Mouse (Mus musculus) forebrain, embryonic 13.5 days (tissue): ENCODE measurements at regions not wholly inside any gene's neighbourhood (a gene's known extent, or its start where the extent isn't known, plus 50 kb on each side); places are given as distances from the start of the nearest gene placed in this dataset.

Source experiments
- ATAC-seq: fragments of 200-750 bp; cut with Nextera tagmentation; 2 replicates; pipeline ENCODE4 v1.8.0; 2017
- H3K27ac ChIP-seq: fragments of 300-500 bp; sonication (generic); 2 replicates; pipeline ENCODE4 v1.5.1; 2015; ENCODE audit warnings: inconsistent platforms, mild to moderate bottlenecking, moderate library complexity
- H3K27me3 ChIP-seq: fragments of 300-500 bp; sonication (generic); 2 replicates; pipeline ENCODE4 v1.6.1; 2015; ENCODE audit warnings: mild to moderate bottlenecking, inconsistent platforms
- H3K36me3 ChIP-seq: fragments of 300-500 bp; sonication (generic); 2 replicates; pipeline ENCODE4 v1.6.1; 2015; ENCODE audit warnings: mild to moderate bottlenecking, inconsistent platforms; ENCODE audit not compliant: poor library complexity, severe bottlenecking
- H3K4me1 ChIP-seq: fragments of 300-500 bp; sonication (generic); 2 replicates; pipeline ENCODE4 v1.6.1; 2015; ENCODE audit warnings: inconsistent platforms
- H3K4me2 ChIP-seq: fragments of 300-500 bp; sonication (generic); 2 replicates; pipeline ENCODE4 v1.6.1; 2015; ENCODE audit warnings: inconsistent platforms, mild to moderate bottlenecking, moderate library complexity
- H3K4me3 ChIP-seq: fragments of 300-500 bp; sonication (generic); 2 replicates; pipeline ENCODE4 v1.5.1; 2015; ENCODE audit warnings: mild to moderate bottlenecking, inconsistent platforms
- H3K9ac ChIP-seq: fragments of 300-500 bp; sonication (generic); 2 replicates; pipeline ENCODE4 v1.6.1; 2015; ENCODE audit warnings: mild to moderate bottlenecking, inconsistent platforms
- H3K9me3 ChIP-seq: fragments of 300-500 bp; sonication (generic); replicated peaks from 2 replicates; pipeline ENCODE4 v1.6.1; 2016; ENCODE audit warnings: inconsistent platforms
- WGBS: fragments of 180-500 bp; shearing (Covaris S2); methylation state at CpG from one replicate; pipeline ENCODE4 v1.1.7; 2015; 5-methylcytosine and 5-hydroxymethylcytosine counted together

DNA sequence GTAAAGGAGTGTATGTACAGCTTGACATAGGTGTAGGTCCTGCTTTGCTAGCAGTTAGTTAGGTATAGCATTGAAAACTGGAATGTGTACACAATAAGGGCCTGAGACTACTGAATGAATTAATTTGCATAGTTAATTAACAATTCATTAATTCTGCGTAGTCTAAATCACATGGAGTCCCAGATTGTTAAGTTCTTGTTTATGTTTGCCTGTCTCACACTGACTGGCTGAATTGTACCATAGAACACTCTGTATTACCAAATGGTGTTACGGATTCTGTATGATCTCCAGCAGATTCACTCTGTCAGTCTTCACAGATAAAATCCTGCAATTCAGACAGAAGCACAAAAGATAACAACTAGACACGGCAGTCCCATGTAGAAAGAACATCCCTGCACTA is 543.5 kb upstream of the Vwc2 start:
- no peak overlapping the region for H3K27ac ChIP-seq
- peaks cover 7% of the 10 kb centered on the region; the same call in 1 of the 2 replicates for H3K4me1 ChIP-seq
- H3K27me3 ChIP-seq, result no peaks in the 10 kb centered on the region
- H3K9ac ChIP-seq, result no peak overlapping the region
- no peaks in the 10 kb centered on the region for H3K36me3 ChIP-seq
- H3K4me3 ChIP-seq, result no peak overlapping the region
- ATAC-seq, result peak; percentile 85
- no peaks in the 10 kb centered on the region for H3K9me3 ChIP-seq
- 30% methylated on average over 3 of the region's 3 CpGs for WGBS
- no peak overlapping the region for H3K4me2 ChIP-seq
